Mouse (Mus musculus) limb, embryonic 14.5 days (tissue): ENCODE measurements around the gene Sult1b1. TPM values are rescaled to one million over a fixed set of nuclear protein-coding genes. Genes with fewer than 3 reads are reported as not detected.
"Not testable (repeated sequence)": the region's sequence is repeated elsewhere in the genome, so short reads cannot be mapped to it uniquely, and the experiment has no call there.

Source experiments
- ATAC-seq: fragments of 200-750 bp; cut with Nextera tagmentation; 2 replicates; pipeline ENCODE4 v1.8.0; 2017; ENCODE audit warnings: low read depth, moderate number of reproducible peaks, moderate TSS enrichment; ENCODE audit not compliant: low FRiP score
- DNase-seq: peaks from one replicate; pipeline ENCODE4 v3.0.0-alpha.2; 2015; ENCODE audit warnings: low spot score
- H3K27ac ChIP-seq: fragments of 300-500 bp; sonication (generic); replicated peaks from 2 replicates; pipeline ENCODE4 v1.5.1; 2014; ENCODE audit warnings: low read depth, mild to moderate bottlenecking, low read length, moderate library complexity, mixed read lengths
- H3K27me3 ChIP-seq: fragments of 300-500 bp; sonication (generic); 2 replicates; pipeline ENCODE4 v1.6.1; 2014; ENCODE audit warnings: low read length, mixed read lengths; ENCODE audit not compliant: control insufficient read depth, insufficient read depth
- H3K36me3 ChIP-seq: fragments of 300-500 bp; sonication (generic); 2 replicates; pipeline ENCODE4 v1.6.1; 2014; ENCODE audit warnings: mild to moderate bottlenecking, low read length, moderate library complexity, mixed read lengths; ENCODE audit not compliant: control insufficient read depth, insufficient read depth
- H3K4me1 ChIP-seq: fragments of 300-500 bp; sonication (generic); 2 replicates; pipeline ENCODE4 v1.6.1; 2014; ENCODE audit warnings: antibody characterized with exemption, low read length, mixed read lengths; ENCODE audit not compliant: control insufficient read depth, insufficient read depth
- H3K4me2 ChIP-seq: fragments of 300-500 bp; sonication (generic); replicated peaks from 2 replicates; pipeline ENCODE4 v1.6.1; 2014; ENCODE audit warnings: low read depth, mild to moderate bottlenecking, low read length, moderate library complexity; ENCODE audit not compliant: severe bottlenecking
- H3K4me3 ChIP-seq: fragments of 300-500 bp; sonication (generic); replicated peaks from 2 replicates; pipeline ENCODE4 v1.5.1; 2014; ENCODE audit warnings: low read length
- H3K9ac ChIP-seq: fragments of 300-500 bp; sonication (generic); 2 replicates; pipeline ENCODE4 v1.6.1; 2014; ENCODE audit warnings: mild to moderate bottlenecking, low read depth, low read length, moderate library complexity; ENCODE audit not compliant: severe bottlenecking
- H3K9me3 ChIP-seq: fragments of 300-500 bp; sonication (generic); 2 replicates; pipeline ENCODE4 v1.6.1; 2016; ENCODE audit warnings: low read length; ENCODE audit not compliant: control insufficient read depth
- POLR2A ChIP-seq: fragments of 200-500 bp; IDR thresholded peaks from 2 replicates; pipeline ENCODE4 v1.8.0; 2012; ENCODE audit warnings: inconsistent platforms, mild to moderate bottlenecking, moderate library complexity, borderline replicate concordance; ENCODE audit not compliant: insufficient read depth, insufficient read length; ENCODE audit errors: extremely low read depth
- WGBS: fragments of 180-500 bp; shearing (Covaris S2); extraction: QIAGEN DNeasy Blood & Tissue Kit; methylation state at CpG from one replicate; pipeline ENCODE4 v1.1.7; 2014; 5-methylcytosine and 5-hydroxymethylcytosine counted together
- polyA plus RNA-seq, 2 experiments: library from polyadenylated mRNA; depleted of rRNA in 1 of 2; stranded (reverse) in 1 of 2; unstranded in 1 of 2; fragments of >200 nt; fragmentation: Nextera tagmentation in 1 of 2; extraction: Ambion mirVana in 1 of 2; gene quantifications; 2 replicates each; pipeline versions ENCODE4 v1.2.1 to v1.2.3; 2012 to 2014

Sult1b1 gene
- polyA plus RNA-seq, 2 experiments: not detected

DNA sequence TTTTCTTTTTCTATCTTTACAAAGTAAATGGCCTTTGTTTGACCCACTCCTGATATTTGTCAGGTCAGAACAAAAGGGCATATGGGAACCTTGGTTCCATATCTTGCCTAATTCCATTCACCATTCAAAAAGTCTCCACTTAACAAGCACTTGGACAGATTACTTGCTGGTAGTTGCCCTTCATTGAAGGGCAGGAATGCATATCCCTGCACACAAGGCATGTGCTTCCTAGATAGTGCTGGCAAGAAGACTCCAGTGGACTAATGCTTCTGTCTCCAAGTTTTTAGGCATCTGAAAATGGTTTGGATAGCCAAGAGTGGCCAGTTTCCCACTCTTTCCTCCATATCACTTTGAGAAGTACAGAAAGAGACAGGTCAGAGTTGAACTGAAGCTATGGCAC is 38.7 kb downstream of the Sult1b1 start:
- no peaks in the 10 kb centered on the region for H3K27me3 ChIP-seq
- no peaks in the 10 kb centered on the region for H3K9me3 ChIP-seq
- H3K27ac ChIP-seq: no peak overlapping the region
- H3K4me1 ChIP-seq: no peaks in the 10 kb centered on the region
- no peak for ATAC-seq
- no peak for DNase-seq
- no peak for TF ChIP-seq POLR2A
- no peak overlapping the region for H3K4me2 ChIP-seq
- H3K36me3 ChIP-seq: no peaks in the 10 kb centered on the region
- no peak overlapping the region for H3K4me3 ChIP-seq
- H3K9ac ChIP-seq: no peak overlapping the region

DNA sequence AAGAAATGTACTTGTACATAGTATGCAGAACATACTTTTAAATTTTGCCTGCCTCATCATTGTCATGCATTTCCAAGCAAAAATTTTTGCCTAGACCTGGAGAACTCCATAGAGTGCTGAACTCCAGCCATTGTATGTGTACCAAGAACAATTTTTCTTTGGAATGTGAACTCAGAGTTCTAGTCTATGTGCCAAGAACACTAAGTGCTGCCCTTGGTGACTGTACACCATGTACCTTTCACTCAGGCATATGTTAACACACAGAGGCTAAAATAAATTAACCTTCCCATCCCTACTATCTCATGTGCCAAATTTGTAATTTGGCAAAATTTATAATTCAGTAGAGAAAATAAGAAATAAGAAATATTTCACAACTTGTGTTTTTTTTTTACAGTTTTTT is 39.1 kb downstream of the Sult1b1 start:
- Histone ChIP-seq H3K4me3 (no peak overlapping the region), H3K4me1 (no peaks in the 10 kb centered on the region), H3K27me3 (no peaks in the 10 kb centered on the region), H3K36me3 (no peaks in the 10 kb centered on the region), H3K4me2 (no peak overlapping the region), H3K9ac (no peak overlapping the region), H3K9me3 (no peaks in the 10 kb centered on the region), H3K27ac (no peak overlapping the region)
- DNase-seq (no peak), ATAC-seq (no peak)
- no peak for TF ChIP-seq POLR2A

DNA sequence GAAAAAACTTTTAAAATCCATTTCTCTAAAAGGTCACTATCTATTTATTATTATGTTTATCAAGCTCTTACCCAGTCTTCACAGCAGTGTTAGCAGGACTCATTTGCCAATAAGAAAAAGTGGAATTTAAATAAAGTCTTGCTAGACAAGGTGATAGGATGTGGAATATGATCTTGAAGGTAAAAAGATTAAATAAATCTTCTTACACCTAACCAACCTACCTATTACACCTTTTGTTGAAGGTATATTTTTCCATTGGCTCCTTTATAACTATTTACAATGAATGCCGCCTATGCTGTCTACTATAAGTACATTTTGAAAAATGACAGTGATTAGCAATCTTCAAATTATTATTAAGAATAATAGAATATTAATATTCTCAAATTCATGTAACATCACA is 47.2 kb downstream of the Sult1b1 start, which contains the start of gene Ugt2a1:
Gene Ugt2a1, minus strand, starts transcription at position 101 of the 400 bp plus-strand sequence.
- no peak within 1 kb of the TSS for H3K4me2 ChIP-seq
- ATAC-seq: no peak
- no peak for DNase-seq
- H3K9me3 ChIP-seq: no peaks in the 10 kb centered on the region
- no peak within 1 kb of the TSS for H3K4me3 ChIP-seq
- no peak within 1 kb of the TSS for H3K9ac ChIP-seq
- H3K4me1 ChIP-seq: no peaks in the 10 kb centered on the region
- 77% methylated on average over 1 of the region's 1 CpGs for WGBS
- no peaks in the 10 kb centered on the region for H3K36me3 ChIP-seq
- TF ChIP-seq POLR2A: no peak
- no peak within 1 kb of the TSS for H3K27ac ChIP-seq
- H3K27me3 ChIP-seq: no peaks in the 10 kb centered on the region

DNA sequence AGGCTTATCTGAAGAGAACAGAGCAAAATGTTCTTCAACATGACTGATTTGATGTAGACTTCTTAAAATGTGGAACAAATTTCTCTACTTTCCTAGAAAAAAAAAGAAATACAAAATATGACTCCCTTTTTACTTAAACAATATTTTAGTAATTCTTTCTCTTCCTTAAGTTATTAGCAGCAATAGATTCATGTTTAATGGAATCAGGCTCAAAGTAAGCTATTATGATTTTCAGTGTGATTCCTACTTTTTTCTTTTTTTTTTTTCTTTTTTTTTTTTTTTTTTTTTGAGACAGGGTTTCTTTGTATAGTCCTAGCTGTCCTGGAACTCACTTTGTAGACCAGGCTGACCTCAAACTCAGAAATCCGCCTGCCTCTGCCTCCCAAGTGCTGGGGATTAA is 51.3 kb downstream of the Sult1b1 start, which contains the start of gene Gm43638:
Gene Gm43638, minus strand, starts transcription at position 101 of the 400 bp plus-strand sequence.
- H3K4me3 ChIP-seq, H3K9ac ChIP-seq, H3K9me3 ChIP-seq, H3K4me1 ChIP-seq, ATAC-seq, H3K27me3 ChIP-seq, H3K4me2 ChIP-seq, DNase-seq, H3K36me3 ChIP-seq, H3K27ac ChIP-seq: not testable (repeated sequence)
- 76% methylated on average over 1 of the region's 1 CpGs for WGBS

DNA sequence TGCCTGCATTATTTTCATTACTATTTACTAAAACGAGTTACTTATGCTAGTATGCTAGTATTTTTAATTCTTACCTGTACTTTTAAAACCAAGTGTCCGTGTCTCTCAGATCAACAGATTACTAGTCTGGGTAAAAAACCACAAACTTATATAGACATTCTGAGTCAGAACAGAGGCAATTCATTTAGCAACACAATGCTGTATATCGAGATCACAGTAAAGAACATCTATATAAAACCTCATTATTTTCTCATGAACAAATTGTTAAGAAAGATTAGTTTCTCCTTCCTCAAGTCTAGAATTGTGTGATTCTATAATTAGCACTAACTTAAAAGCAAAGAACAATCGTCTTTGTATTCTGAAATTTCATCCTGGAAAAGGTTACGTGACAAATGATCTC is 55.8 kb downstream of the Sult1b1 start, which contains the start of gene Ugt2a2:
Gene Ugt2a2, minus strand, starts transcription at position 101 of the 400 bp plus-strand sequence.
- Histone ChIP-seq H3K27me3 (no peaks in the 10 kb centered on the region), H3K9ac (no peak within 1 kb of the TSS)
- WGBS: 77% methylated on average over 5 of the region's 5 CpGs

More for the DNA sequence above, 55.8 kb downstream of the Sult1b1 start, which contains the start of gene Ugt2a2:
- no peak within 1 kb of the TSS for H3K27ac ChIP-seq
- no peak for ATAC-seq
- no peaks in the 10 kb centered on the region for H3K4me1 ChIP-seq
- no peaks in the 10 kb centered on the region for H3K9me3 ChIP-seq
- TF ChIP-seq POLR2A: no peak
- no peaks in the 10 kb centered on the region for H3K36me3 ChIP-seq
- H3K4me2 ChIP-seq: no peak within 1 kb of the TSS
- DNase-seq: no peak
- no peak within 1 kb of the TSS for H3K4me3 ChIP-seq

Other genes with a start within 250 kb of the Sult1b1 start
- not detected in 2 replicates for gene Ugt2a3, start 201.0 kb downstream of the Sult1b1 start, polyA plus RNA-seq (2012; rRNA removed)
- gene Ugt2a3, start 201.0 kb downstream of the Sult1b1 start, polyA plus RNA-seq (2014; fragmentation: Nextera tagmentation; extraction: Ambion mirVana): not detected in 2 replicates
- not detected in 2 replicates for gene Ugt2b38, start 114.0 kb downstream of the Sult1b1 start, polyA plus RNA-seq (2012; rRNA removed)
- not detected in 2 replicates for gene Ugt2b38, start 114.0 kb downstream of the Sult1b1 start, polyA plus RNA-seq (2014; fragmentation: Nextera tagmentation; extraction: Ambion mirVana)
- not detected in 2 replicates for gene Ugt2a2, start 55.9 kb downstream of the Sult1b1 start, polyA plus RNA-seq (2012; rRNA removed)
- gene Ugt2a2, start 55.9 kb downstream of the Sult1b1 start, polyA plus RNA-seq (2014; fragmentation: Nextera tagmentation; extraction: Ambion mirVana): not detected in 2 replicates
- gene Gm43638, start 51.4 kb downstream of the Sult1b1 start, polyA plus RNA-seq (2012; rRNA removed): not detected in 2 replicates
- not detected in 2 replicates for gene Gm43638, start 51.4 kb downstream of the Sult1b1 start, polyA plus RNA-seq (2014; fragmentation: Nextera tagmentation; extraction: Ambion mirVana)
- gene Ugt2a1, start 47.3 kb downstream of the Sult1b1 start, polyA plus RNA-seq (2012; rRNA removed): not detected in 2 replicates
- gene Ugt2a1, start 47.3 kb downstream of the Sult1b1 start, polyA plus RNA-seq (2014; fragmentation: Nextera tagmentation; extraction: Ambion mirVana): not detected in 2 replicates
- not detected in 2 replicates for gene Sult1d1, start 30.8 kb upstream of the Sult1b1 start, polyA plus RNA-seq (2012; rRNA removed)
- not detected in 2 replicates for gene Sult1d1, start 30.8 kb upstream of the Sult1b1 start, polyA plus RNA-seq (2014; fragmentation: Nextera tagmentation; extraction: Ambion mirVana)
- not detected in 2 replicates for gene Sult1e1, start 53.4 kb upstream of the Sult1b1 start, polyA plus RNA-seq (2012; rRNA removed)
- gene Sult1e1, start 53.4 kb upstream of the Sult1b1 start, polyA plus RNA-seq (2014; fragmentation: Nextera tagmentation; extraction: Ambion mirVana): not detected in 2 replicates
- gene Csn1s1, start 128.0 kb upstream of the Sult1b1 start, polyA plus RNA-seq (2012; rRNA removed): not detected in 2 replicates
- gene Csn1s1, start 128.0 kb upstream of the Sult1b1 start, polyA plus RNA-seq (2014; fragmentation: Nextera tagmentation; extraction: Ambion mirVana): not detected in 2 replicates
- gene Csn2, start 161.4 kb upstream of the Sult1b1 start, polyA plus RNA-seq (2012; rRNA removed): 0.10 TPM in 1 of 2 replicates, not detected in the other
- not detected in 2 replicates for gene Csn2, start 161.4 kb upstream of the Sult1b1 start, polyA plus RNA-seq (2014; fragmentation: Nextera tagmentation; extraction: Ambion mirVana)
- not detected in 2 replicates for gene Csn1s2a, start 236.4 kb upstream of the Sult1b1 start, polyA plus RNA-seq (2012; rRNA removed)
- gene Csn1s2a, start 236.4 kb upstream of the Sult1b1 start, polyA plus RNA-seq (2014; fragmentation: Nextera tagmentation; extraction: Ambion mirVana): not detected in 2 replicates